Mouse (Mus musculus): ENCODE measurements at regions not wholly inside any gene's neighbourhood (a gene's known extent, or its start where the extent isn't known, plus 50 kb on each side); places are given as distances from the start of the nearest gene placed in this dataset.

GRCm38 (mm10) chr10:122558660-122559059 lies 110.4 kb downstream of the Avpr1a start:
- no peak overlapping the region for H3K4me3 ChIP-seq (ENCODE audit: low read depth, low read length)
- TF ChIP-seq CTCF (IDR thresholded peaks at IDR 0.05; ENCODE audit: low read depth): no peak
- TF ChIP-seq EP300 (IDR thresholded peaks at IDR 0.05; ENCODE audit: low read depth): no peak
- DNase-seq (ENCODE audit: low spot score) (no peak), ATAC-seq (ENCODE audit: insufficient read depth, low read depth) (no peak)
- no peaks in the 10 kb centered on the region for H3K36me3 ChIP-seq (replicated peaks; ENCODE audit: control insufficient read depth, insufficient read depth, low read length)
- H3K4me2 ChIP-seq (ENCODE audit: low read depth, low read length): no peak overlapping the region
- H3K4me1 ChIP-seq (ENCODE audit: control insufficient read depth, insufficient read depth): no peaks in the 10 kb centered on the region
- no peaks in the 10 kb centered on the region for H3K27me3 ChIP-seq (ENCODE audit: control insufficient read depth, insufficient read depth, low read length)
- 98% methylated on average over 1 of the region's 1 CpGs for whole genome bisulfite sequencing
- no peak overlapping the region for H3K9ac ChIP-seq (replicated peaks; ENCODE audit: low read depth, low read length)
- no peak overlapping the region for H3K27ac ChIP-seq (ENCODE audit: low read depth)
- no peaks in the 10 kb centered on the region for H3K9me3 ChIP-seq (replicated peaks; ENCODE audit: control insufficient read depth, low read length)

GRCm38 (mm10) chr10:122560001-122560695 lies 111.8 kb downstream of the Avpr1a start:
- H3K4me2 ChIP-seq (ENCODE audit: low read depth, low read length): no peak overlapping the region
- TF ChIP-seq CTCF (IDR thresholded peaks at IDR 0.05; ENCODE audit: low read depth) (no peak), EP300 (IDR thresholded peaks at IDR 0.05; ENCODE audit: low read depth) (no peak)
- WGBS: 75% methylated on average over 10 of the region's 10 CpGs
- DNase-seq (ENCODE audit: low spot score) (no peak), ATAC-seq (ENCODE audit: insufficient read depth, low read depth) (no peak)
- H3K27me3 ChIP-seq (ENCODE audit: control insufficient read depth, insufficient read depth, low read length): no peaks in the 10 kb centered on the region
- H3K27ac ChIP-seq (ENCODE audit: low read depth): no peak overlapping the region
- H3K9me3 ChIP-seq (replicated peaks; ENCODE audit: control insufficient read depth, low read length): no peaks in the 10 kb centered on the region
- no peak overlapping the region for H3K9ac ChIP-seq (replicated peaks; ENCODE audit: low read depth, low read length)
- H3K4me1 ChIP-seq (ENCODE audit: control insufficient read depth, insufficient read depth): no peaks in the 10 kb centered on the region
- H3K36me3 ChIP-seq (replicated peaks; ENCODE audit: control insufficient read depth, insufficient read depth, low read length): no peaks in the 10 kb centered on the region
- H3K4me3 ChIP-seq (ENCODE audit: low read depth, low read length): no peak overlapping the region

- no peaks in the 10 kb centered on the region for H3K36me3 ChIP-seq (replicated peaks; ENCODE audit: control insufficient read depth, insufficient read depth, low read length)
- TF ChIP-seq CTCF (IDR thresholded peaks at IDR 0.05; ENCODE audit: low read depth): no peak
- TF ChIP-seq EP300 (IDR thresholded peaks at IDR 0.05; ENCODE audit: low read depth): no peak
- H3K4me2 ChIP-seq (ENCODE audit: low read depth, low read length): no peak overlapping the region
- DNase-seq (ENCODE audit: low spot score) (no peak), ATAC-seq (ENCODE audit: insufficient read depth, low read depth) (no peak)
- no peak overlapping the region for H3K27ac ChIP-seq (ENCODE audit: low read depth)
- H3K4me3 ChIP-seq (ENCODE audit: low read depth, low read length): no peak overlapping the region
- WGBS: 56% methylated on average over 3 of the region's 3 CpGs
- H3K9me3 ChIP-seq (replicated peaks; ENCODE audit: control insufficient read depth, low read length): no peaks in the 10 kb centered on the region
- H3K27me3 ChIP-seq (ENCODE audit: control insufficient read depth, insufficient read depth, low read length): no peaks in the 10 kb centered on the region
- H3K4me1 ChIP-seq (ENCODE audit: control insufficient read depth, insufficient read depth): no peaks in the 10 kb centered on the region
- no peak overlapping the region for H3K9ac ChIP-seq (replicated peaks; ENCODE audit: low read depth, low read length)
Measured at GRCm38 (mm10) chr10:122561924-122562323, 113.6 kb downstream of the Avpr1a start.

GRCm38 (mm10) chr10:122562542-122562941 lies 114.2 kb downstream of the Avpr1a start:
- WGBS: 73% methylated on average over 6 of the region's 6 CpGs
- ATAC-seq (ENCODE audit: insufficient read depth, low read depth): no peak
- no peaks in the 10 kb centered on the region for H3K9me3 ChIP-seq (replicated peaks; ENCODE audit: control insufficient read depth, low read length)
- TF ChIP-seq EP300 (IDR thresholded peaks at IDR 0.05; ENCODE audit: low read depth): no peak
- no peak for TF ChIP-seq CTCF (IDR thresholded peaks at IDR 0.05; ENCODE audit: low read depth)
- no peaks in the 10 kb centered on the region for H3K27me3 ChIP-seq (ENCODE audit: control insufficient read depth, insufficient read depth, low read length)
- H3K27ac ChIP-seq (ENCODE audit: low read depth): no peak overlapping the region
- H3K36me3 ChIP-seq (replicated peaks; ENCODE audit: control insufficient read depth, insufficient read depth, low read length): no peaks in the 10 kb centered on the region
- DNase-seq (ENCODE audit: low spot score): no peak
- no peak overlapping the region for H3K4me2 ChIP-seq (ENCODE audit: low read depth, low read length)
- H3K9ac ChIP-seq (replicated peaks; ENCODE audit: low read depth, low read length): no peak overlapping the region
- no peak overlapping the region for H3K4me3 ChIP-seq (ENCODE audit: low read depth, low read length)
- H3K4me1 ChIP-seq (ENCODE audit: control insufficient read depth, insufficient read depth): no peaks in the 10 kb centered on the region

- Histone ChIP-seq H3K4me1 (ENCODE audit: control insufficient read depth, insufficient read depth) (no peaks in the 10 kb centered on the region), H3K4me2 (ENCODE audit: low read depth, low read length) (no peak overlapping the region), H3K27me3 (ENCODE audit: control insufficient read depth, insufficient read depth, low read length) (no peaks in the 10 kb centered on the region), H3K27ac (ENCODE audit: low read depth) (no peak overlapping the region), H3K9ac (replicated peaks; ENCODE audit: low read depth, low read length) (no peak overlapping the region), H3K36me3 (replicated peaks; ENCODE audit: control insufficient read depth, insufficient read depth, low read length) (no peaks in the 10 kb centered on the region), H3K4me3 (ENCODE audit: low read depth, low read length) (no peak overlapping the region; the same call in 1 of the 2 replicates), H3K9me3 (replicated peaks; ENCODE audit: control insufficient read depth, low read length) (no peaks in the 10 kb centered on the region)
- TF ChIP-seq CTCF (IDR thresholded peaks at IDR 0.05; ENCODE audit: low read depth): no peak
- TF ChIP-seq EP300 (IDR thresholded peaks at IDR 0.05; ENCODE audit: low read depth): no peak
- ATAC-seq (ENCODE audit: insufficient read depth, low read depth) (no peak), DNase-seq (ENCODE audit: low spot score) (no peak)
- WGBS: 48% methylated on average over 10 of the region's 10 CpGs
Measured at GRCm38 (mm10) chr10:122563973-122564372, 114.6 kb upstream of the Ppm1h start.

- DNase-seq (ENCODE audit: low spot score) (no peak), ATAC-seq (ENCODE audit: insufficient read depth, low read depth) (no peak)
- no peak overlapping the region for H3K4me2 ChIP-seq (ENCODE audit: low read depth, low read length)
- no peaks in the 10 kb centered on the region for H3K36me3 ChIP-seq (replicated peaks; ENCODE audit: control insufficient read depth, insufficient read depth, low read length)
- H3K9ac ChIP-seq (replicated peaks; ENCODE audit: low read depth, low read length): no peak overlapping the region
- H3K9me3 ChIP-seq (replicated peaks; ENCODE audit: control insufficient read depth, low read length): no peaks in the 10 kb centered on the region
- no peak overlapping the region for H3K27ac ChIP-seq (ENCODE audit: low read depth)
- no peaks in the 10 kb centered on the region for H3K27me3 ChIP-seq (ENCODE audit: control insufficient read depth, insufficient read depth, low read length)
- H3K4me3 ChIP-seq (ENCODE audit: low read depth, low read length): no peak overlapping the region
- TF ChIP-seq CTCF (IDR thresholded peaks at IDR 0.05; ENCODE audit: low read depth): no peak
- TF ChIP-seq EP300 (IDR thresholded peaks at IDR 0.05; ENCODE audit: low read depth): no peak
- H3K4me1 ChIP-seq (ENCODE audit: control insufficient read depth, insufficient read depth): no peaks in the 10 kb centered on the region
- 77% methylated on average over 10 of the region's 10 CpGs for WGBS
Measured at GRCm38 (mm10) chr10:122564473-122564872, 114.1 kb upstream of the Ppm1h start.

All from heart, postnatal 0 days (tissue).